In the genomic region with DNA sequence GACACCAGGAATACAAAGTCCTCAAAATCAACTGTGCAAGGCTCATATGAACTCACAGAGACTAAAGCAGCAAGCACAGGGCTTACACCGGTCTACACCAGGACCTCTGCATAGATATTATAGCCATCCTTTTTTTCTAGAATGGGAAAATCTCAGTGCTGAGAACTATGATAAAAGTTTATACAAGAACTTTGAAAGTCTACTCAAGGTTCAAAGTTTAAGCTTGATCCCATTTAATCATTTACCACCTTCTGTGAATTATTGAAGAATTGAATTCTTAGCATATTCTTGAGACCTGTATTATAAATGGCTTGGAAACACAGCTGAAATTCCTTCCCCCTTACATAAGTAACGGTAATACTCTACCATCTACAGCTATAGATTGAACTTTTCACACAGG, we compare ENCODE assay signal across 19 mouse cellular contexts.
A peak's percentile ranks its signal among the peaks of the same experiment; 100 is the strongest.
DNase-seq lines count a peak whose midpoint lies in the region; ATAC-seq and TF ChIP-seq lines count a peak whose summit lies in the region.
"Had no signal": no experiment of that assay in that cellular context is flagged by ENCODE, and none has a peak within 500 bp of the region (broad histone marks: within the 10 kb centered on the region; RNA-seq: fewer than 3 reads in every experiment).

No protein-coding gene starts in this region.

- ATAC-seq in intestine, embryonic 15.5 days: peak; percentile 58
- ATAC-seq in intestine, postnatal 0 days: no peak
- ATAC-seq in kidney, embryonic 15.5 days (replicated peaks; ENCODE audit: low FRiP score): no peak
- no peak for ATAC-seq in liver, embryonic 11.5 days (replicated peaks; ENCODE audit: low FRiP score)
- ATAC-seq: forebrain, embryonic 13.5 days; forebrain, embryonic 16.5 days had no signal

- H3K79me2 ChIP-seq in liver, adult 2 months (ENCODE audit: control insufficient read depth, insufficient read depth, low read length): no peaks in the 10 kb centered on the region

- TF ChIP-seq CTCF in intestine, postnatal 0 days (IDR thresholded peaks at IDR 0.05; ENCODE audit: low read depth): no peak
- no peak for TF ChIP-seq CTCF in liver, adult 2 months (IDR thresholded peaks at IDR 0.05; ENCODE audit: low read depth, low read length)

- H3K4me3 ChIP-seq in intestine, embryonic 15.5 days (replicated peaks): no peak overlapping the region
- no peak overlapping the region for H3K4me3 ChIP-seq in intestine, postnatal 0 days (ENCODE audit: low read depth, low read length)
- no peak overlapping the region for H3K4me3 ChIP-seq in kidney, embryonic 15.5 days (replicated peaks)
- H3K4me3 ChIP-seq in liver, adult 2 months (ENCODE audit: insufficient read depth, low read depth, low read length): no peak overlapping the region
- H3K4me3 ChIP-seq in liver, embryonic 11.5 days (ENCODE audit: low read depth, low read length): no peak overlapping the region
- H3K4me3 ChIP-seq: forebrain, embryonic 10.5 days; forebrain, embryonic 13.5 days; hindbrain, embryonic 12.5 days; hindbrain, embryonic 15.5 days had no signal

- no peaks in the 10 kb centered on the region for H3K27me3 ChIP-seq in intestine, embryonic 15.5 days (replicated peaks)
- no peaks in the 10 kb centered on the region for H3K27me3 ChIP-seq in intestine, postnatal 0 days (replicated peaks; ENCODE audit: control insufficient read depth, insufficient read depth, low read length)
- H3K27me3 ChIP-seq in kidney, embryonic 15.5 days: no peaks in the 10 kb centered on the region
- H3K27me3 ChIP-seq in liver, adult 2 months (ENCODE audit: control insufficient read depth, insufficient read depth, low read length): no peaks in the 10 kb centered on the region
- H3K27me3 ChIP-seq in liver, embryonic 11.5 days (replicated peaks; ENCODE audit: control insufficient read depth, insufficient read depth, low read length): no peaks in the 10 kb centered on the region
- H3K27me3 ChIP-seq: forebrain, embryonic 13.5 days; hindbrain, embryonic 12.5 days; hindbrain, embryonic 15.5 days had no signal

- peak; percentile 85 for DNase-seq in kidney, adult 9 months
- DNase-seq in liver, adult 2 months (ENCODE audit: extremely low read depth, low read depth, low spot score): peak; percentile 2
- DNase-seq in liver, embryonic 11.5 days (ENCODE audit: low spot score): no peak
- DNase-seq: adrenal gland, postnatal 10 days; adrenal gland, postnatal 36 days; cerebellum, adult 18-20 months; cerebellum, adult 9-10 months; cerebellum, postnatal 14 days; gastrocnemius, postnatal 10 days; gastrocnemius, postnatal 36 days had no signal

- no peak overlapping the region for H3K27ac ChIP-seq in intestine, embryonic 15.5 days
- no peak overlapping the region for H3K27ac ChIP-seq in intestine, postnatal 0 days (ENCODE audit: low read depth, low read length)
- no peak overlapping the region for H3K27ac ChIP-seq in kidney, embryonic 15.5 days
- no peak overlapping the region for H3K27ac ChIP-seq in liver, adult 2 months (replicated peaks; ENCODE audit: insufficient read depth, low read depth, low read length)
- no peak overlapping the region for H3K27ac ChIP-seq in liver, embryonic 11.5 days (ENCODE audit: low read depth, low read length)
- H3K27ac ChIP-seq: forebrain, embryonic 10.5 days; forebrain, embryonic 13.5 days; hindbrain, embryonic 12.5 days; hindbrain, embryonic 15.5 days had no signal

- H3K9me3 ChIP-seq in intestine, embryonic 15.5 days: no peaks in the 10 kb centered on the region
- H3K9me3 ChIP-seq in intestine, postnatal 0 days (ENCODE audit: control insufficient read depth): no peaks in the 10 kb centered on the region
- no peaks in the 10 kb centered on the region for H3K9me3 ChIP-seq in kidney, embryonic 15.5 days (replicated peaks)
- no peaks in the 10 kb centered on the region for H3K9me3 ChIP-seq in liver, embryonic 11.5 days (ENCODE audit: control insufficient read depth, low read length)
- H3K9me3 ChIP-seq: forebrain, embryonic 10.5 days; forebrain, embryonic 13.5 days; hindbrain, embryonic 12.5 days; hindbrain, embryonic 15.5 days had no signal

- no peak overlapping the region for H3K4me2 ChIP-seq in intestine, embryonic 15.5 days (replicated peaks)
- H3K4me2 ChIP-seq in intestine, postnatal 0 days (replicated peaks; ENCODE audit: low read depth): no peak overlapping the region
- no peak overlapping the region for H3K4me2 ChIP-seq in kidney, embryonic 15.5 days
- H3K4me2 ChIP-seq in liver, embryonic 11.5 days: no peak overlapping the region
- H3K4me2 ChIP-seq: forebrain, embryonic 13.5 days; heart, embryonic 11.5 days; hindbrain, embryonic 12.5 days; hindbrain, embryonic 15.5 days had no signal

- no peaks in the 10 kb centered on the region for H3K36me3 ChIP-seq in intestine, embryonic 15.5 days
- no peaks in the 10 kb centered on the region for H3K36me3 ChIP-seq in intestine, postnatal 0 days (ENCODE audit: control insufficient read depth, insufficient read depth)
- no peaks in the 10 kb centered on the region for H3K36me3 ChIP-seq in kidney, embryonic 15.5 days
- no peaks in the 10 kb centered on the region for H3K36me3 ChIP-seq in liver, adult 2 months (ENCODE audit: control insufficient read depth, insufficient read depth, low read length)
- H3K36me3 ChIP-seq in liver, embryonic 11.5 days (ENCODE audit: control insufficient read depth, insufficient read depth, low read length): no peaks in the 10 kb centered on the region
- H3K36me3 ChIP-seq: forebrain, embryonic 10.5 days; hindbrain, embryonic 12.5 days; hindbrain, embryonic 15.5 days had no signal

- no peak overlapping the region for H3K9ac ChIP-seq in intestine, embryonic 15.5 days
- H3K9ac ChIP-seq in intestine, postnatal 0 days (ENCODE audit: low read depth, low read length): no peak overlapping the region
- no peak overlapping the region for H3K9ac ChIP-seq in kidney, embryonic 15.5 days
- H3K9ac ChIP-seq in liver, adult 2 months (ENCODE audit: low read depth, low read length): no peak overlapping the region
- H3K9ac ChIP-seq in liver, embryonic 11.5 days (ENCODE audit: low read depth, low read length): no peak overlapping the region
- H3K9ac ChIP-seq: forebrain, embryonic 13.5 days; hindbrain, embryonic 12.5 days; hindbrain, embryonic 15.5 days had no signal

- no peak for TF ChIP-seq POLR2A in liver, adult 2 months (IDR thresholded peaks at IDR 0.05; ENCODE audit: extremely low read depth, insufficient read depth, low read length)

- H3K4me1 ChIP-seq in intestine, embryonic 15.5 days (replicated peaks): no peaks in the 10 kb centered on the region
- no peaks in the 10 kb centered on the region for H3K4me1 ChIP-seq in intestine, postnatal 0 days (replicated peaks; ENCODE audit: control insufficient read depth, insufficient read depth, low read length)
- no peaks in the 10 kb centered on the region for H3K4me1 ChIP-seq in kidney, embryonic 15.5 days
- no peaks in the 10 kb centered on the region for H3K4me1 ChIP-seq in liver, adult 2 months (ENCODE audit: control insufficient read depth, insufficient read depth, low read length)
- H3K4me1 ChIP-seq in liver, embryonic 11.5 days (replicated peaks; ENCODE audit: control insufficient read depth, insufficient read depth, low read length): no peaks in the 10 kb centered on the region
- H3K4me1 ChIP-seq: hindbrain, embryonic 12.5 days; hindbrain, embryonic 15.5 days had no signal

- WGBS in intestine, embryonic 15.5 days: 73% methylated on average over 2 of the region's 2 CpGs
- 55% methylated on average over 2 of the region's 2 CpGs for WGBS in intestine, postnatal 0 days
- 89% methylated on average over 2 of the region's 2 CpGs for WGBS in kidney, embryonic 15.5 days
- 88% methylated on average over 2 of the region's 2 CpGs for WGBS in liver, adult 2 months
- 82% methylated on average over 2 of the region's 2 CpGs for WGBS in liver, embryonic 11.5 days
